Mouse (Mus musculus) ES-CJ7 (cell line): Measurements from ENCODE around the gene Cd274.

Source experiments
- DNase-seq: peaks from one replicate; pipeline ENCODE4 v3.0.0; 2011; ENCODE audit warnings: low read depth, low spot score

Gene Cd274

GRCm38 (mm10) chr19:29364076-29364475 is 3.2 kb upstream of the Cd274 start:
- no peak for DNase-seq

DNA sequence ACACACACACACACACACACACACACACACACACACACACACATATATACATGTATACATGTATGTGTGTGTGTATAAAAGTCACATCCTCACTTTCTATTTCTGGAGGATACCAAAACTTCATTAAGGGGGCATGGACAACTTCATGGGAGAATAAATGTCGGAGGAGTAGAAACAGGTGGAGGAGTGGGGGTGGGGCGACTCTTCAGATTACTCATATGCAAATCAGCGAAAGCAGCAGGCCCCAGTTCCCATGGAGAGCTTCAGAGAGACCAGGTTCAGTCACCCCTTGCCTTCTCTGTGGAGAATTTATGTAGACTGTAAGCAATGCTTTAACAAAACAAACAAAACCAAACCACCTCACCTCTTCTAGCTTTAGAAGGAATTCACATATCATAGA is 2.1 kb upstream of the Cd274 start:
- DNase-seq, result peak; percentile 69

GRCm38 (mm10) chr19:29366226-29366968 is 858 bp upstream of the Cd274 start:
- no peak for DNase-seq

DNA sequence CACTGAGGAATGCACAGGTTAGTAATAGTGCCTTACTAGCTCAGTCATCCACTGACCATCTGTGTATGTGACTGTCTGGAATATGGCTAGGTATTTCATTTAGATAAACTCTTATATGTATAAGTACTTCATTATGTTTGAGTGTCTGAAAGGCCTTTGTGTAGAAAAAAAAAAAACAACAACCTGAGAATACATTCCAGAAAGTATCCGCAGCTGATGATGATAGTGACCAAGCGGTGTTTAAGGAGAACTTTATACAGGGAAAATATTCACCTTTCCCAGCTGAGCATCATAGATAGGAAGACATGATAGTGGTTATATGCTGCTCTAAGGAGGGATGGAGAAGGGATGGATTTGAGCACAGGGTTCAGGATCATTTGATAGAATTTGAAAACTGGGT is 786 bp downstream of the Cd274 start:
- no peak for DNase-seq

- no peak for DNase-seq
Measured at GRCm38 (mm10) chr19:29368671-29369309, 1.5 kb downstream of the Cd274 start.

DNA sequence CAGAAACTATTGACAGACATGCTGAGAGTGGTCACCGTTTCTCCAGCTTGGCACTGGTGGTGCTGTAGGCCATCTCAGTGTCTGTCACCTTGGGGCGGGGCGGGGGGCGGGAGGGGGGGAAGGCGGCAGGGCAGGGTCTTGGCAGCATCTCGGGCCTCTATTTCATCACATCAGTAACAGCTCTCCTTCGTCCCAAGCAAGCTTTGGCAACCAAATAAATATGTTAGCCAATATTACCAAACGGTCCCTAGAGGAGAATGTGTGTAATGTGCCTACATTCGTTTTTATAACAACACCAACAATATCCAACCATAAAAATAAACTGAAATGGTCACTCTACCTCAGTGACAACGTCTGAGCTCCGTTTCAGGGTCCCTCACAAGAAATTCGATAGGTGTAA is 2.9 kb downstream of the Cd274 start:
- DNase-seq, result no peak

DNA sequence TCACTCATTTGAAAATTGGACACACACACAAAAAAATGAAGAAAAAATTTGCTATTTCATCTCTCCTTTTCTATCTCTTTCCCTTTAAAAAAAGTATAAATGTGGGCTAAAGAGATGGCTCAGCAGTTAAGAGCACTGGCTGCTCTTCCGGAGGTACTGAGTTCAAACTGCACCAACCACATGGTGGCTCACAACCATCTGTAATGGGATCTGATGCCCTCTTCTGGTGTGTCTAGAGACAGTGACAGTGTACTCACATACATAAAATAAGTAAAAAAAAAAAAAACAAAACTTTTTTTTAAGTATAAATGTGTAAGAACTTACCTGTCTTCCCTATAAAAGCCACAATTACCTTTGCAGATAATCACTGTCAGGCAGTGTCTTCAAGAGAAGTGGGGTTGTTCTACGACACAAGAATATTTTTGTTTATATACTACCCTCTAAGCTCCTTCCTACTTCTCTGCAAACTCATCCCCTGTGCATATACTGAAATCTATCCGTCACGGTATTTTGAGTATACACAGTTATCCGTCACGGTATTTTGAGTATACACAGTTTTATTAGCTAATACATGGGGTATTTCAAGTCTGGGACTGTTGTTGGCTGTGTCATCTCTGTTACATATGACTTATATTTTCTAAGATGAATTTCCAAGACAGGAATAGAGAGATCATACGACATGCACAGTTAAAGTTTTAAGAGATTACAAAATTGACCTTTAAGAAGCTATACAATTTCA is 3.5 kb downstream of the Cd274 start:
- DNase-seq, result no peak

- DNase-seq, result no peak
Measured at GRCm38 (mm10) chr19:29371284-29372081, 4.2 kb downstream of the Cd274 start.

GRCm38 (mm10) chr19:29372138-29372537 is 4.9 kb downstream of the Cd274 start:
- DNase-seq, result no peak

GRCm38 (mm10) chr19:29372621-29373020 is 5.4 kb downstream of the Cd274 start:
- DNase-seq, result no peak

DNA sequence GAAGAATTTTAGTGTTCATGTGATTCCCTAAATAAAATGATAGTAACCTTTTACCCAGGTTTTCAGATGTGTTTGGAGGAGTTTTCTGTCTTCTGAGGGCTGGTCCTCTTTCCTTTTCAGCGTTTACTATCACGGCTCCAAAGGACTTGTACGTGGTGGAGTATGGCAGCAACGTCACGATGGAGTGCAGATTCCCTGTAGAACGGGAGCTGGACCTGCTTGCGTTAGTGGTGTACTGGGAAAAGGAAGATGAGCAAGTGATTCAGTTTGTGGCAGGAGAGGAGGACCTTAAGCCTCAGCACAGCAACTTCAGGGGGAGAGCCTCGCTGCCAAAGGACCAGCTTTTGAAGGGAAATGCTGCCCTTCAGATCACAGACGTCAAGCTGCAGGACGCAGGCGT is 6.2 kb downstream of the Cd274 start:
- DNase-seq, result no peak

DNA sequence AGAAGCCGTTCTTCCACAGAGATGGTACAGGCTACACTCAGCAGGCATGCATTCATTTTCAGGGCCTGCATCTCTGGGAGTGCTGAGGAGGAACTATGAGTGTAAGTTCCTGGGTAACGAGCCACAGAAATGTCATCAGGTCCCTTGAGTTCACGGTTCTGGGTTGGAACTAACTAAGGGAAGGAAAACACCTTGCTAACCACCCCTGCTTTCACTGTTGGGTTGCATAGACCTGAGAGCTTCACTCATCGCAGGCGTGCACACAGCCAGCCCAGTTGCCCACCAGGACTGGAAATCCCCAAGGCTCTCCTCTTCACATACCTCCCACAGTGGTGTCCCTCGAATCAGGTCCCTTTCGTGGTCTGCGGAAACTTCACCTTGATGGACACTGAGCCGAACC is 7.7 kb downstream of the Cd274 start:
- no peak for DNase-seq

- no peak for DNase-seq
Measured at GRCm38 (mm10) chr19:29376382-29376781, 9.1 kb downstream of the Cd274 start.

- no peak for DNase-seq
Measured at GRCm38 (mm10) chr19:29379839-29380603, 12.8 kb downstream of the Cd274 start.

- no peak for DNase-seq
Measured at GRCm38 (mm10) chr19:29383368-29383767, 16.1 kb downstream of the Cd274 start.

- DNase-seq, result no peak
Measured at GRCm38 (mm10) chr19:29384412-29384811, 17.2 kb downstream of the Cd274 start.

DNA sequence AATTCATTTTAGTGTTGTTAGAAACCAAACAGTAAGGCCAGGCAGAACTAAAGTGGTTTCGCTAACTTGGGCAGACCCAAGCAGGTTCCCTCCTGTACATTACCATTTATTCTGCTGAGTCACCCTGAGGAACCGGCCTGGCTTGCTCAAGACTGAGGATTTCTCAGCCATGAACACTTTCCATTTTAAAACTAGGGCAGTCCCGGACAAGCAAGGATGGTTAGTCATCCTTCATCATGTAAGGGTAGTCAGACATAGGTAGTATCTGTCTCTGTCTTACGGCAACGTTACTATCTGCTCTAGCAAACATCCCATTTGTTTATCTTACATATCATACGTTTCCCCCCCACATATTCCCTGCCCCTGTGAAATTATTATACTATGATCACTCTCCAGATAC is 17.7 kb downstream of the Cd274 start:
- no peak for DNase-seq

- DNase-seq, result no peak
Measured at GRCm38 (mm10) chr19:29385822-29386221, 18.6 kb downstream of the Cd274 start.

DNA sequence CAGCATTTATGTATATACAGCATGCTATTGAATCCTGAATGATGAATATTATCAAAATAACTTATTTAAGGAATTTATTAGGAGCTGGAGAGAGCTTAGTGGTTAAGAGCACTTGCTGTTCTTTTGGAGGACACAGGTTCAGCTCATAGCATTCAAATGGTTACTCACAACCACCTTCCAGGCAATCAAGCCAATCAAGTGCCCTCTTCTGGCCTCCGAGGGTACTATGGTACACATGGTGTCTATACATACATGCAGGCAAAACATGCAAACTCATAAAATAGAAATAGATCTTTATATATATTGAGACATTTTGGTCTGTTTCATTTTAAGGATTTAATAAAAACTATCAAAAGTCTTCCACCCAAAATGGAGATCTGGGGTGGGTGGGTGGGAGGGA is 21.6 kb downstream of the Cd274 start:
- no peak for DNase-seq

DNA sequence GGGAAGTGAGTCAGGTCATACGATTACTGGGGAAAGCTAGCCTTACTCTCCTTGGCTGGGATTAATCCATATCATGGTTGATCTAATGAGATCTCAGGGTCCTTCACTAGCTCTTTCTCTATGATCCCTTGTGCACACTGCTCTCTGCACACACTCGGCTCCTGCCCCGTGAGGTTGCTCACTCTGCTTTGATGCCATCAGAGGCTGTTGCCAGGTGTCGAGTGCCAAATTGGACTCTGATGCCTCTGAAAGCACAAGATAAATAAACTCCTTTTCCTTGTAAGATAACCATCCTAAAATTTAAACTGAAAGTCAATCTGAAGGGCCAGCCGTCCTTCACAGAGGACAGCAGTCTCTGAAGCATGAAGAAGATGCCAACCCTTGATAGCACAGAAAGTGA is 23.2 kb downstream of the Cd274 start:
- DNase-seq, result no peak

DNA sequence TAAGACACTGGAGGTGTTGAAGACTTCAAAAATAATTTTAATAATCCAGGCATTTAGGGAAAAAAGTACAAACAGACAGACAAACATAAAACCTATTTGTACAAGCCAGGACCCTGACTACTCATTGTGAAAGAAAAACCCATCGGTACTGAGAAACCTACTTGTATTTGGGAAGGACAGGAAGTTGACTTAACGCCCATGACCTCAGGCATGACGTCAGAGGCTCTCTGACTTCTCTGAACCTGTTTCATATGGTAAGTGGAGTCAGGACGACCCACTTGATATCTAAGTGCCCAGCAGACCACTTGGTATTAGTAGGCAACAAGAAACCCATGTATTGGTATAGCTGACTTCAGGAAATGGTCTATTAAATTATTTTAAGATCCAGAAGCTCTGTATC is 24.0 kb downstream of the Cd274 start:
- DNase-seq, result no peak
